Mouse (Mus musculus) kidney, adult 2 months (tissue): ENCODE results near the gene Col4a3.

ENCODE experiments used
- CTCF ChIP-seq: fragments of 200-500 bp; conservative IDR thresholded peaks from 2 replicates; pipeline ENCODE4 v1.5.1; 2011; ENCODE audit warnings: low read depth, mild to moderate bottlenecking, control low read depth, low read length, moderate library complexity, mixed read lengths; ENCODE audit not compliant: insufficient read depth, insufficient read length
- POLR2A ChIP-seq: fragments of 200-500 bp; IDR thresholded peaks from one replicate; pipeline ENCODE4 v1.6.1; 2011; ENCODE audit warnings: low read depth, low read length, control low read depth

- TF ChIP-seq POLR2A (no peak), CTCF (no peak)
Observed at GRCm38 (mm10) chr1:82618592-82618991, 31.9 kb downstream of the Col4a3 start.
